Mouse (Mus musculus): ENCODE measurements around the gene ccdc198. TPM values are rescaled to one million over a fixed set of nuclear protein-coding genes. Genes with fewer than 3 reads are reported as not detected.
A peak's percentile ranks its signal among the peaks of the same experiment; 100 is the strongest.
"Not testable (repeated sequence)": the region's sequence is repeated elsewhere in the genome, so short reads cannot be mapped to it uniquely, and the experiment has no call there.

Gene ccdc198
- total RNA-seq (2017) = not detected in 2 replicates

DNA sequence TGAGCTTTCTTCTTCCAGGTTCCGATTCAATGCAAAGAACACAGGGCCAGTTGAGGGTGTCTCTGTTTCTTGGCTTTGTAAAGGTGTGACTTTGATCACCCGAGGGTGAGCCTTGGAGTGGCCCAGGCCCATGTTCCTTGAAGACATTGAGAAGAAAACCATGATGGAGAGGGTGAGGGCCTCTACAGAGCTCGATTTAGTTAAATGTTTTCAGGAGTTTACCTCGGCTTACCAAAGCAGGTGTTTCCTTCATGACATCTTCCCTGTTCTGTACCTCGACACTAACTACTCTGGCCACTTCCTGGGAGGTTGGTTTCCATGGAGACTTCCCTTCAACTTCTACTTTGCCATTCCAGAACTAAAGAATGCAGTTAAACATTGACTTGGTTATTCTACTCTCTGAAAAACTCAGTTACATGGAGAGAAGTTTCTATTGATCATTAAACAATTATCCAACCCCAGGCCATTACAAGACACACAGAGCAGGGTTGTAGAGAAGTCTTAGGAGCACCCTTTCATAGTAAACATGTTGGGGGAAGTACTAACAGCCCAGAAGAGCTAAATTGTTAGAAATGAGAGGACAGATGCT, at the start of gene ccdc198:
TSS of gene ccdc198 (minus strand) at position 349 of the 589 bp plus-strand sequence.
- no peak for ATAC-seq (replicated peaks; ENCODE audit: low read depth, poor library complexity, severe bottlenecking)

DNA sequence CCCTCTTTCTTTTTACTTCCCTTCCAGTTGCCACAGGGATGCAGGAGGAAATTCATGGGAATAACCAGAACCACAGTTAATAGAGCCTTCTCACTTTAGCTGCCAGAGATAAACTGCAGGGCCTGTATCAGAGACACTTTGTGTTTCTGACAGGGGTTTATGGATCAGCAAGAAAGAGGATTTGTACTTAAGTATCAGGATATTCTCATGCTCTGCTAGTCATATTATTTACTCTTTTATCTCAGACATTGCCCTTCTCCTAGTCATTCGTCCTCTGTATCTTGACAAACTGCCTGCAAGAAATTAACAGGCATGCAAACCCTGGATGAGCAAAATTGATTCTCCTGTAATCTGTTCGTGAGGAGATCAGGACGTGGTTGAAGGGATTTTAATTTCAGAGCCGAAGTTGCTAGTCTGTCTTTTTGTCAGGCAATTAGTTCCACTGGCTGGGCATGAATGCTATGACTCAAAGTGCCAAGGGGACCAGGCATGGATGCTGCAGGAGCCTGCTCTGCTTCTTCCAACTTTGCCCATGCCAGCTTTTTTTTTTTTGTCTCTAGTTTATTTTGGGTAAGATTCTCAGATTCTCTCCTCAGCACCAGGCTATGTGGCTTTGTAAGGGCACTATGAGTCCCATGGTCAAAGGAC, 48.7 kb upstream of the ccdc198 start:
- no peak for ATAC-seq (replicated peaks; ENCODE audit: low read depth, poor library complexity, severe bottlenecking)

DNA sequence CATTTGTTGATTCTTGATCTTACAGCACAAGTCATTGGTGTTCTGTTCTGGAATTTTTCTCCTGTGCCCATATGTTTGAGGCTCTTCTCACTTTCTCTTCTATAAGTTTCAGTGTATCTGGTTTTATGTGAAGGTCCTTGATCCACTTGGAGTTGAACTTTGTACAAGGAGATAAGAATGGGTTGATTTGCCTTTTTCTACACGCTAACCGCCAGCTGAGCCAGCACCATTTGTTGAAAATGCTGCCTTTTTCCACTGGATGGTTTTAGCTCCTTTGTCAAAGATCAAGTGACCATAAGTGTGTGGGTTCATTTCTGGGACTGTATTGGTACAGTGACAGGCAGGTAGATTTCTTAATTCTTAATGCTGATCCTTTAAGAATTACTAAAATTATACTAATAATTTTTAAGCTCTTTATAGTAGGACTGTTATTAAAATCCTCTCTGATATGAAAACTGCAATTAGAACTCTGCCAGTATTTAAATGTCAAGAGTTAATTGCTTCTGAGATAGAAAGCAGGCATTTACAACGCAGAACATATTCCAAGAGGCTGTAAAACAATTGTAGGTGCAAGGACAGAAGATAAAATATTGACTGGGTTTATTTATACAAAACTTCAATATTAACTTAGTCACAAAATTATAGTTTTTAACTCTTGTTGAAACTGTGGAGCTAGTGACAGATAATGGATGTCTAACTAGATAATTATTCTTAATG, 44.9 kb upstream of the ccdc198 start:
- ATAC-seq (replicated peaks; ENCODE audit: low read depth, poor library complexity, severe bottlenecking) = no peak

DNA sequence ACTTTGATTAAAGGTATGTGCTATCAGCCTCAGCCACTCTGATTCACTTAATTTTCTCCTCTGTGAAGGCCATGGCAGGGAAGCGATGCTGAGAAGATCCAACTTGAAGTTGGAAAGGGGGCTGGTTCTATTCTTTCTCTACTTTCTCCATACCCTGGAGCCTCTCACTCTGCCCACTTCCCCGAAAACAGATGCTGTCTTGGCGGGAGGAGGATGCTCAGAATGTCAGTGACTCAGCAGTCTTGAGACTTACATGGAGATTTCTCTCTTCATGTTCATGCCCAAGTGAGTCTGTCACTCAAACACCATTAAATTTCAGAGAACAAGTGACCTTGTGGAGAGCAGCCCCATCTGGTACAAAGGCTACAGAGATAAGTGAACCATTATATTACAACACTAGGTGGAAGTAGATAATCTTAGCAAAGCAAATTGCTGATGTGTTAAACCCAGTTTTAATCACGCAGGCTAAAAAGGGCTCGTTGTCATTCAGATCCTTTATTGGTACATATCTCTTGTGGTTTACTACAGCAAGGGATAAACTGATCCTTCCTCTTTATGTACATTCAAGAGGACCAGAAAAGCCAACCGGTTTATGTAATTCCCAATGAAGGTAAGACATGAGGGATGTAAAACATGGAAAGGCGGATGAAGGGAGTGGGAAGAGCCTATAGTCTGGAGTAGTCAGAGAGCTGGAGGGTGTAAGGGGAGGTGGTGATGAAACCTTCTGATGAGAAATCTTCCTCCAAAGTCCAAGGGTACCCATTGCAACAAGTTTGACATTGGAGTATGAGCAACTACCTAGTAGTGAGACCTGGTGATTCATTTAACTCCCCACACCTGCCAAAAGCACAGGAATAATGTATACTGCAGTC, 38.7 kb upstream of the ccdc198 start:
- no peak for ATAC-seq (replicated peaks; ENCODE audit: low read depth, poor library complexity, severe bottlenecking)

DNA sequence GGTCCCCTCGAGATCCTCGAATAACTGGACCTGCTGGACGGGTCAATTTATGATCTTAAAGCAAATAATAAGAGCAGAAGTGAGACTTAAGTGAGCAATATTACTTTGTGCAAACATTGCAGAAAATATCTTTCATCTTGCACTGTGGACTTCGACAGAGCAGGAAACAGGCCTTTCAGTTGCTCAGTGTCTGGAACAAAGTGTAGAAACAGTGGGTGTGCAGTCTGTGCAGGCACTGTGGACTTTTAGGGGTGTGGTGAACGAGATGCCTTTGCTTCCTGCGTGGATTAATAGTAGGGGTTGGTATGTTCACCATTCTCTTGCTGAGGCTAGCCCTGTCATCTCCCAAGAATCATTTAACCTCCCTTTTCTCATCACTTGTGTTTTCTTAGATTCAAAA, 33.6 kb upstream of the ccdc198 start:
- ATAC-seq (replicated peaks; ENCODE audit: low read depth, poor library complexity, severe bottlenecking) = no peak

DNA sequence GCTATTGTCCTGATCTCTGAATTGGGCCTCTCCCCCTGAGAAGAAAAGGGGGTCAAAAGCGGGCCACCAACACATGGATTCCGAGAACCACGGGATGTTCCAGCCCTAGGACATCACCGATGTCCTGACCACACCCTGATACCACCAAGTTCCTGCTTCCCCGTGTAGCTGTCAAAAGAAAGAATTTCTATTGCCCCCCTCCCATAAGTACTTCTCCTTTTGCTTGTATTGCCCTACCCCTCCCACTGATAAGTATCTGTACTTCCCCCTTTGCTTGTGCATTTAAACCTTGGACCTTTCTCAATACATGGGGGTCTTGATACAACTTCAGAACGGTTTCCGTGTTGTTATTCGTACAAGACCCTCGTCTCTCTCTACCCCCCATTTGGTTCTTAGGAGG, 33.2 kb upstream of the ccdc198 start:
- not testable (repeated sequence) for ATAC-seq (replicated peaks; ENCODE audit: low read depth, poor library complexity, severe bottlenecking)

DNA sequence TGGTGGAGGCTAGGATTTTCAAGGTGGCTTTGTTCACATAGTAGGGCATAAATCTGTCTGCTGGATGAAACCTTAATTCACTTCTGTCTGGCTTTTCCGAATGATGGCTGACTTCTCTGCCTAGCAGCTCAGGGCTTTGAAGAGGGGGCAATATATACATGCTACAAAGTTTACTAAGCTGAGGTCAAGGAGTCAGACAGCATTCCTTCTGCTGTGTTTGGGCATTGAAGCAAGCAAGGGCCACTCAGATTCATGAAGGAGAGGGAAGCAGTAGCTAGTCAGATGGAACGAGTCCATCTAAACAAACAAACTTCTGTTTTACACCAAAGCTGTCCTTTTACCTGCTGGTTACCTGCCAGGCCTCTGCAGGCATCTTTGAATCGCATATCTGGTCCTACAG, 32.4 kb upstream of the ccdc198 start:
- ATAC-seq (replicated peaks; ENCODE audit: low read depth, poor library complexity, severe bottlenecking) = no peak

DNA sequence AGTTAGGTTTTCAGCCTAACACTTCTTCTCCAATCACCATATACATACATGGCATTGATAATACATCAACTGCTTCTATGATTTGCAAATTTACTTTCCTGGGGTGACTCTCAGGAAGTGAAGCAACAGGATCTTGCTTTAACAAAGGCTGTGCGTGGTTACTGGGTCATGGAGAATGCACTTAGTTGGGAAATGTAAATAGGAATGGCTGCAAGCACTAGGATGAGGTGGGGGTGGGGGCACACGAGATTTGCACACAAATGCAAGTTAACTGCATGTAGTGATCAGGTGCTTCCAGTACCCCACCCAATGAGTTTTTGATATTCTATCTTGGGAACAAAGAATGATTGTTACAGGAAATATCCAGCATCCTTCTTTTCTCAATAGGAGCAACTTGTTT, 30.1 kb upstream of the ccdc198 start:
- ATAC-seq (replicated peaks; ENCODE audit: low read depth, poor library complexity, severe bottlenecking) = no peak

DNA sequence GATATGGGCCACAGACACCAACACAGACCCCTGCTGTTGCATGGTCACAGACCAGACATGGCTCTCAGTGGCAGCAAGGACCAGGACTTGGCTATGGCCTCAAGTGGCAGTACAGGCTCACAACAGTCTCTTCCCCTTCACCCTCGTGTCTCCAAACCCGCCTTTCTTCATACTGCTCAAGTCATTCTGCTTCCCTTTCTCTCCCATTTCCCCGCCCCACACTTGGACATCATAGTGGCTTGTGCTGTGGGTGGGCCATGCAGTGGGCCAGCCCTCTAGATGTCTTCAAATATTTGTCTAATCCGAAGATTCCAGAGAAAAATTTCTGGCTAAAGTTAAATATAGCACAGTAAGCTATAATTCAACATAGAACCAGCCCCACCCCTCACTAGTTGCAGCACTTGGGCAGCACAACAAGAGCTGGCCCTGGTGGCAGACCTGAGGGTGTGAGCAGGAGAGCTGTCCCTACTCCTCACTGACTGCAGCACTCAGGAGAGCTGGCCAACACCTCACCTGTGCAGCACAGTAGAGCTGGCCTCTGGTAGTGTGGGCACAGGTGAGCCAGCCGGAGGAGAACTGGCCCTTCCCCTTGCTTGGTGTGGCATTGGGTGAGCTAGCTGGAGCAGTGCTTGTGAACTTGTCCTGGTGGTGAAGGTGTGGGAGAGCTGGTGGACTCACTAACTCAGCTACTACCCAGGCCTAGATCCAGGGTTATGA, 20.2 kb upstream of the ccdc198 start:
- no peak for ATAC-seq (replicated peaks; ENCODE audit: low read depth, poor library complexity, severe bottlenecking)

DNA sequence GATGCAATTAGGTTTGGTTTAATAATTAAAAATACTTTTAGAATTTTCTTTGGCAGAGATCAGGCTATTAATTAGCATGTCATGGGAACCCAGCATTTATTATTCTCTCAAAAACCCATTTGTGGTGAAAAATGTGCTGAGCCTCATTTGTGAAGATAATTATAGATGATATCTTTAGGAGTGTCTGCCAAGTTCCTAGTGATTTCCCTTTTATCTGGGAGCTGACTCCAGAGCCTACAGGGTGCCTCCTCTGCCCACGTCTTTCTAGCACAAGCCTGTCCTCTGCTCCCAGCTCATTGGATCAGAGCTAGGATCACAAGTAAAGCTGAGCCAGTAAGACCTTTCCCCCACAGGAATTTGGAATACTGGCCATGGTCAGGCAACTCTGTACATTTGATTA, 3.8 kb downstream of the ccdc198 start:
- ATAC-seq (replicated peaks; ENCODE audit: low read depth, poor library complexity, severe bottlenecking) = no peak

DNA sequence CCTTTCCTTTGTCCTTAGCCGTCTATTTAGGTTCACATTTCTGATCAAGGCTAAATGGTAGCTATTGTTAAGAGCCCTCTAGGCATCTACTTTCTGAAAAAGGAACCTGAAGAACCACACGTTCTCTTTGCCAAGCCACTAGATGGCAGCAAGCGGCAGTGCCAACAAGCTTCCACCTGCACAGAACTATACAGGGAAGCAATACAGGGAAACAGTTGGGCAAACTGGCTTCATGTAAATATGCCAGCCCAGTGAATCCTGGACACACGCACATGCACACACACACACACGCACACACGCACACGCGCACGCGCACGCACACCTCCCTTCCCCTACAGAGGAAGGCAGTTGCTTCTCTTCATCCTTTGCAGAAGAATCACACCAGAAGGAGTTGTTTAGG, 7.1 kb downstream of the ccdc198 start:
- ATAC-seq (replicated peaks; ENCODE audit: low read depth, poor library complexity, severe bottlenecking) = peak; percentile 68

DNA sequence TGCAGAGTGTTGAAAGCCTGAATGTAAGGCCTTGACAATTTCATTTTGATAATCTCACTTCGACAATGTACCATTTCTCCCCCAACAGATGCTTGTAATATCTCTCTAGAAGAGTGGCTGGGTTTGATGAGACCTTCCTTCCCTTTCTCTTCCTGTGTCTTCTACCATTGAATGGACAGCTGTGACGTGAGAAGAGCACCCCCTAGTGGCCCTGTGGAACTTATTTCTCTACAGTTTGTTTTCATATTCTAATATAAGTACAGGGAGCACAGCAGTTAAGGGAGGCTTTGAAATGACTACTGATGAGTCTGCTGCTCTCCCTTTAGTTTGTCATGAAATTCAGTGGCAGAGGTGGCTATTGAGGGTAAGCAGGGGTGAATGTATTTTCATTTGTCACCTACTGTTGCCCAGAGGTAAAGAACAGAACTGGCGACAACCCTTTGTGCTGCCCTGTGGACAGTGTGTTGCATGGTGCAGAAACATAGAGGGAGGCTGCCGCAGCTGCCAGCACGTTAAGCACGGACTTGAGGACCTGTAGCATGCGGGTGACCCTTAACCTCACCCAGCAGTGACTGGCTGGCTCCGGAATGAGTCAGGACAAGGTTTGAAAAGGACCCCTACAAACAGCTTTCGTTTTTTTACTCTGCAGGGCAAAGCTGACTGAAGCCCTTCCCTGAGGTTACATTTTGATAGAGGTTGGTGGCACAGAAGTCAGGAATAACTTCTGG, 10.3 kb downstream of the ccdc198 start:
- ATAC-seq (replicated peaks; ENCODE audit: low read depth, poor library complexity, severe bottlenecking) = peak; percentile 82

DNA sequence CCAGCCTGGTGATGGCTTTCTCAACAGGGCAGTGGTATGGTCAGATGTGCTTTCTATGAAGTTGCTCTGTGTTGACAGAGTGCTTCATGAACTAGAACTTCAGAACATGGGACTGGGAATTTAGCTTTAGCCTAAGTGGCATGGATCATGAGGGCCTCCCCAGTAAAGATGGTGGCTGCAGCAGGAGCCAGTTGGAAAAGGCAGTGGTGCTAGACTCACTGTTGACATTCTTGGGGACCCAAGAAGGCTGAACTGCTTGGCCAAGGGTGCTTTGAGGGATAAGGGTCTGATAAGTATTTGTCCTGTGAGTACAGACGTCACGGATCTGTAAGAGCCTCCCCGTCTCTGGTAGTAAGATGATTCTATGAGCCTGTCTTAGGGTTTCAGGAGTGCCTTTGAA, 13.4 kb downstream of the ccdc198 start:
- no peak for ATAC-seq (replicated peaks; ENCODE audit: low read depth, poor library complexity, severe bottlenecking)

DNA sequence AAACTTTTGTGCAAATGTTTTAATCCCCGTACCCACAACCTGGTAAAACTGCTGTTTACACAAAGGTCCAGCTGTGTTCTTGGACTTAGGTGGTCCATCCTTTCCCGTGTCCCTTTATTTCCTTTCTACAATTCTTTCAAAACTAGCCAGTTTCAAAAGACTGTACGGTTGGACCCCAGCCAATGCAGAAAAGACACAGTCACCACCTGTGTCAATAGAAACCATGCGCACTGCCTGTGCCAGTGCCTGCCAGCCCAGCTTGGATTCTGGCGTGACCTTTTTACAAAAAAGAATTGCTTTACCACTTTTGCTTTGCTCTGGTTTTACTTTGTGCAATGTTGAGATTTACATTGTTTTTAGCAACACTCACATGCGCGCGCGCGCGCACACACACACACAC, 18.3 kb downstream of the ccdc198 start:
- no peak for ATAC-seq (replicated peaks; ENCODE audit: low read depth, poor library complexity, severe bottlenecking)

DNA sequence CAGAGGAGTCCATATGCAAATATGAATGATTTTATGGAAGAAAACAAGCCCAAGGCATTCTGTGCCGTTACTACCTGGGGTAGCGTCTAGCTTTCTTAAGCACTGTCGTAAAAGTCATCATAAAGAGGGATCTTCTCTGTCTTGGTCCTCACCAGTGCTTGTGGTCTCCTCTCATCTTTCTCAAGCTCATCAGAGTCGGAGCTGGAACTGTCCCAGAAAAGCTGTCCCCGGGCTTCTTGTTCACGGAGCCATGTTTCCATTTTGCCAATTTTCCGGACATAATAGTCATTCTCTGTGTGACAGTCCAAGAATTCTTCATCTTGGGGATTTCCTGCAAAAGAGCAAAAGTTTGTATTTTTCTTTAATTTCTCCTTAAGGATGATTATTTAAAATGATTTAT, 18.8 kb downstream of the ccdc198 start:
- ATAC-seq (replicated peaks; ENCODE audit: low read depth, poor library complexity, severe bottlenecking) = no peak

DNA sequence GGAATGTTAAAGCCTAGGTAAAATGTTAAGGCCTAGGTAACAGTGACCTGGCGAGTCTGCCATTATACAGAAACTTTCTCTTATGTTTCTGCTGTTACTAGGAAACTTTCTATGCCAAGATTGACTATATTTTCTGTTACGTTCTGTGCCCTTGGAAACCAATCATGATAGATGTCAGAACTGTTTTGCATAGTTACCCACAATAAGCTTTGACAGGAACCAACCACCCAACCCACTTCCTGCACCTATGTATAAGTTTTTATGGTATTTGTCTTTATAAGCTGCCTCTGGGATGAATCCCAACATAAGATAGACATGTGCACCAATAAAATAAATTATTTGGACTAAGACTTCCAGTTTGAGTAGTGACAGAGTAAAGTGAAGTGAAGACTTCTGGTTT, 23.5 kb downstream of the ccdc198 start:
- ATAC-seq (replicated peaks; ENCODE audit: low read depth, poor library complexity, severe bottlenecking) = no peak

DNA sequence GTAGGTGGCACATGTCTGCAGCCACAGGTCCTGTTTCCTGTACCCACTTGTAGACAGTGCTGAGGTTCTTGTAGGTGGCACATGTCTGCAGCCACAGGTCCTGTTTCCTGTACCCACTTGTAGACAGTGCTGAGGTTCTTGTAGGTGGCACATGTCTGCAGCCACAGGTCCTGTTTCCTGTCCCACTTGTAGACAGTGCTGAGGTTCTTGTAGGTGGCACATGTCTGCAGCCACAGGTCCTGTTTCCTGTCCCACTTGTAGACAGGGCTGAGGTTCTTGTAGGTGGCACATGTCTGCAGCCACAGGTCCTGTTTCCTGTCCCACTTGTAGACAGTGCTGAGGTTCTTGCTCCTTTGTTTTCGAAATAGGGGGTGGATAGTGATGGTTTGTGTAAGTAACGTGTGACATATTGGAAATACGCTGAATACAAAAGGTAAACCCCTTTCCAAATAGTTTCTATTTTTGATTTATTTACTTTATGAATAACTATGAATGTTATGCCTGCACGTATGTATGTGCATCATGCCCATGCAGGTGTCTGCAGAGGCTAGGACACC, 25.7 kb downstream of the ccdc198 start:
- not testable (repeated sequence) for ATAC-seq (replicated peaks; ENCODE audit: low read depth, poor library complexity, severe bottlenecking)

DNA sequence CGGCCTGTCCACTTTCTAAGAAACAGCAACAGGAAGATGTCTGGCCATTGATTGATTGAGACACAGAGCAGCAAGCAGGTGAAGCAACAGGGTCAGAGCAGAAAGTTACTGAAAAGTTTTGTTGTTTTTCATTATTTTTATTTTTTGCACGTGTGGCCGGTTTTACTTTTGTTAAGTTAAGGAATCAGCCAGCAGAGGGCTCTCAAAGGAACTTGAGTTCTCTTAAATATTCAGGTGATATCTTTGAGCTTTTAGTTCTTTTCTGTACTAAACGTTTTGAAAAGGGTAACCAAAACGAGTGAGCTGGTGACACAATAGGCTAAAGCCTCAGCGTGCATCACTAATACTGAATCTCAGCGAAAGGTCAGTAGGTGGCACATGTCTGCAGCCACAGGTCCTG, 26.6 kb downstream of the ccdc198 start:
- no peak for ATAC-seq (replicated peaks; ENCODE audit: low read depth, poor library complexity, severe bottlenecking)

DNA sequence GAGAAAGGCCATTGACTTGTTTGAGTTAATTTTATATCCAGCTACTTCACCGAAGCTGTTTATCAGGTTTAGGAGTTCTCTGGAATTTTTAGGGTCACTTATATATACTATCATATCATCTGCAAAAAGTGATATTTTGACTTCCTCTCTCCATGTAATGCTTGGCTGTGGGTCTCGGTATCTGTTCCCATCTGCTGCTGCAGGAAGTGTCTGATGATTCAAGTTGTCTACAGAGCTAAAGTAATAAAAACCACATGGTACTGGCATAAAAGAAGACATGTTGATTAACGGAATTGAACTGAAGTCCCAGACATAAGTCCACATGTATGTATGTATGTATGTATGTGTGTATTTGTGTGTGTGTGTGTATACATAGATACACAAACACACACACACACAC, 35.1 kb downstream of the ccdc198 start:
- 0 out of 2 replicates have a peak, but pooled peaks have one; percentile 47 for ATAC-seq (replicated peaks; ENCODE audit: low read depth, poor library complexity, severe bottlenecking)

Data from common myeloid progenitor, adult 5-6 weeks (primary cell).